Mouse (Mus musculus): ENCODE results near the gene Gm20388. TPM values are rescaled to one million over a fixed set of nuclear protein-coding genes. Genes with fewer than 3 reads are reported as not detected.
"Not testable (repeated sequence)": the region's sequence is repeated elsewhere in the genome, so short reads cannot be mapped to it uniquely, and the experiment has no call there.

Gene Gm20388
- polyA plus RNA-seq, 1 experiment from 2014 or later: not detected

- no peaks in the 10 kb centered on the region for H3K4me1 ChIP-seq (replicated peaks; ENCODE audit: control insufficient read depth, insufficient read depth, low read length)
- peak overlapping the region; percentile 47; the same call in 1 of the 2 replicates for H3K4me2 ChIP-seq (replicated peaks; ENCODE audit: low read depth)
- WGBS: 14% methylated on average over 16 of the region's 16 CpGs
- H3K27ac ChIP-seq (ENCODE audit: low read depth, low read length): no peak overlapping the region
- ATAC-seq: no peak
- H3K4me3 ChIP-seq (ENCODE audit: low read depth, low read length): peak overlapping the region; percentile 23
- H3K9ac ChIP-seq (ENCODE audit: low read depth, low read length): no peak overlapping the region
- no peaks in the 10 kb centered on the region for H3K36me3 ChIP-seq (ENCODE audit: control insufficient read depth, insufficient read depth)
- no peaks in the 10 kb centered on the region for H3K9me3 ChIP-seq (ENCODE audit: control insufficient read depth)
- H3K27me3 ChIP-seq (replicated peaks; ENCODE audit: control insufficient read depth, insufficient read depth, low read length): peaks cover 47% of the 10 kb centered on the region
- TF ChIP-seq CTCF (IDR thresholded peaks at IDR 0.05; ENCODE audit: low read depth): no peak
Observed at GRCm38 (mm10) chr8:123411781-123412327, 3501.2 kb downstream of the Gm20388 start.

DNA sequence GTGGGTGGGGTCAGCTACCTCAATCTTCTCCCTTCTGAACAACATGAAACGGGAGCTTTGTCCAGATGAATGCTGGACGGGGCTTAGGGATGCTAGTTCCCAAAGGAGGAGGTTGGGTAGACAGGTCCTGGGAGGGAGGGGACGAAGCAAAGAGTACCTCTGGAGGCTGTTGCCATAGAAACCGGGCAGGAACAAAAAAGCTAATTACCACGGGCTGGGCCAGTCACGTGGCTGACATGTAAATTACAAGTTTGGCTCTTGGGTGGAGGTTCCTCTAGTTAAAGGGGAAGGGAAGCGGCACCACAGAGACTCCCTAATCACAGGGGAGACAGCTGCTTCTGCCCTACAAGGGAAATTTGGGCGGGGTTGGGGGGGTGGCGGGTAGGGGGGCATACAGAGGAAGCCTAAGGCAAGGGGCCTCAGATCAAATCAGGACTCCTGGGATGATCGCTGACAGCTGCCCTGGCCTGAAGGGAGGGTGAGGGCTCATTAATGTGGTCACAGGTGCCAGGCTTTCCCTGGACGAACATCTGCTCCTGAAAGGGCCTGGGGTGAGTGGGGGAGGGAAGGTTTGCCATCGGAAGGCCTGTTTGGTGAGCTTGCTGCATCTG is 3502.0 kb downstream of the Gm20388 start:
- no peak for ATAC-seq
- Histone ChIP-seq H3K27ac (ENCODE audit: low read depth, low read length) (no peak overlapping the region), H3K4me1 (replicated peaks; ENCODE audit: control insufficient read depth, insufficient read depth, low read length) (no peaks in the 10 kb centered on the region), H3K9ac (ENCODE audit: low read depth, low read length) (no peak overlapping the region), H3K36me3 (ENCODE audit: control insufficient read depth, insufficient read depth) (no peaks in the 10 kb centered on the region), H3K4me2 (replicated peaks; ENCODE audit: low read depth) (no peak overlapping the region), H3K4me3 (ENCODE audit: low read depth, low read length) (no peak overlapping the region), H3K27me3 (replicated peaks; ENCODE audit: control insufficient read depth, insufficient read depth, low read length) (peaks cover 47% of the 10 kb centered on the region), H3K9me3 (ENCODE audit: control insufficient read depth) (no peaks in the 10 kb centered on the region)
- TF ChIP-seq CTCF (IDR thresholded peaks at IDR 0.05; ENCODE audit: low read depth): no peak
- WGBS: 6% methylated on average over 12 of the region's 12 CpGs

- Histone ChIP-seq H3K9me3 (ENCODE audit: control insufficient read depth) (no peaks in the 10 kb centered on the region), H3K9ac (ENCODE audit: low read depth, low read length) (no peak overlapping the region), H3K27me3 (replicated peaks; ENCODE audit: control insufficient read depth, insufficient read depth, low read length) (peaks cover 39% of the 10 kb centered on the region), H3K4me3 (ENCODE audit: low read depth, low read length) (no peak overlapping the region), H3K4me1 (replicated peaks; ENCODE audit: control insufficient read depth, insufficient read depth, low read length) (no peaks in the 10 kb centered on the region), H3K36me3 (ENCODE audit: control insufficient read depth, insufficient read depth) (no peaks in the 10 kb centered on the region), H3K4me2 (replicated peaks; ENCODE audit: low read depth) (no peak overlapping the region), H3K27ac (ENCODE audit: low read depth, low read length) (no peak overlapping the region)
- TF ChIP-seq CTCF (IDR thresholded peaks at IDR 0.05; ENCODE audit: low read depth): no peak
- WGBS: 12% methylated on average over 9 of the region's 9 CpGs
- ATAC-seq: no peak
Observed at GRCm38 (mm10) chr8:123414255-123414654, 3503.6 kb downstream of the Gm20388 start.

- not testable (repeated sequence) for ATAC-seq; H3K4me3 ChIP-seq (ENCODE audit: low read depth, low read length); H3K4me1 ChIP-seq (replicated peaks; ENCODE audit: control insufficient read depth, insufficient read depth, low read length); H3K9me3 ChIP-seq (ENCODE audit: control insufficient read depth); H3K36me3 ChIP-seq (ENCODE audit: control insufficient read depth, insufficient read depth); H3K9ac ChIP-seq (ENCODE audit: low read depth, low read length); H3K27ac ChIP-seq (ENCODE audit: low read depth, low read length); H3K4me2 ChIP-seq (replicated peaks; ENCODE audit: low read depth)
- 79% methylated on average over 5 of the region's 5 CpGs for WGBS
- peaks cover 30% of the 10 kb centered on the region for H3K27me3 ChIP-seq (replicated peaks; ENCODE audit: control insufficient read depth, insufficient read depth, low read length)
Observed at GRCm38 (mm10) chr8:123414997-123415696, 3504.5 kb downstream of the Gm20388 start.

DNA sequence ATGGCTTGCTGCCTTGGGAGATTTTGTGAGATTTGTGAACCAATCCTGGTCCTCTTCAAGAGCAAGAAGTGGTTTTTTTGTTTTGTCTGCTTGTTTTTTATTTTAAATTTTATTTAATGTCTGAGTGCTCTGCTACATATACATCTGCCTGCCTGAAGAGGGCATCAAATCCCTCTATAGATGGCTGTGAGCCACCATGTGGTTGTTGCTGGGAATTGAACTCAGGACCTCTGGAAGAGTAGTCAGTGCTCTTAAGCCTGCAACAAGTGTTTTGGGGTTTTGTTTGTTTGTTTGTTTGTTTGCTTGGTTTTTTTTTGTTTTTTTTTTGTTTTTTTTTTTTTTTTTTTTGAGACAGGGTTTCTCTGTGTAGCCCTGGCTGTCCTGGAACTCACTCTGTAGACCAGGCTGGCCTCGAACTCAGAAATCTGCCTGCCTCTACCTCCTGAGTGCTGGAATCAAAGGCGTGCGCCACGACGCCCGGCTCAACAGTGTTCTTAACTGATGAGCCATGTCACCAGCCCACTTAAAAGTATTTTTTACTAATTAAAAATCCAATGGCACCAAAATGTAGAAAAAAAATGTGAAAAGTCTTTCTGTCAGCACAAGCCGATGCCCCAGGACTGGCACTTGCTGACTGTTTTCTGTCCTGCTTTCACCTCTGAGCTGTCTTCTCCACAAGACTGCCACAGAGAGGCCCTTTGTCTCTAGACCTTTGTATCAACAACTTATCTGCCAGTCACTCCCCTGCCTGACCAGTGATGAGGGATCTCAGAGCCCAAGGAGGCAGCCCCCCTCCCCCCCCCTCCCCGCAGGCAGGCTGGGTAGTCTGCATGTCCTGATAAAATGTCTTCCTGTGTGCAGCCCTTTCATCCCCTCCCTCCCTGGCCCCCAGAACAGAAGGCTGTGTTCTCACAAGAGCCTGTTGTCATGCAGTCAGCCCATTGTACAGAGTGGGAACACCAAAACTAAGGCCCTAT is 3505.6 kb downstream of the Gm20388 start:
- WGBS: 80% methylated on average over 8 of the region's 8 CpGs
- Histone ChIP-seq H3K36me3 (ENCODE audit: control insufficient read depth, insufficient read depth) (no peaks in the 10 kb centered on the region), H3K4me2 (replicated peaks; ENCODE audit: low read depth) (no peak overlapping the region), H3K27me3 (replicated peaks; ENCODE audit: control insufficient read depth, insufficient read depth, low read length) (peaks cover 19% of the 10 kb centered on the region), H3K9me3 (ENCODE audit: control insufficient read depth) (no peaks in the 10 kb centered on the region), H3K9ac (ENCODE audit: low read depth, low read length) (no peak overlapping the region), H3K4me1 (replicated peaks; ENCODE audit: control insufficient read depth, insufficient read depth, low read length) (no peaks in the 10 kb centered on the region), H3K27ac (ENCODE audit: low read depth, low read length) (no peak overlapping the region), H3K4me3 (ENCODE audit: low read depth, low read length) (no peak overlapping the region)
- peak; percentile 64 for TF ChIP-seq CTCF (IDR thresholded peaks at IDR 0.05; ENCODE audit: low read depth)
- ATAC-seq: no peak
